Mouse (Mus musculus) ES-E14 (cell line): ENCODE results near the gene Tesmin. TPM values are rescaled to one million over a fixed set of nuclear protein-coding genes. Genes with fewer than 3 reads are reported as not detected.

Experiments
- DNase-seq: peaks from one replicate; pipeline ENCODE4 v3.0.0-alpha.2; 2013; ENCODE audit warnings: low read depth, low spot score
- H3K27ac ChIP-seq: 2 replicates; pipeline ENCODE4 v1.5.1; 2012; ENCODE audit warnings: low read depth, mild to moderate bottlenecking, low read length, moderate library complexity, mixed read lengths; ENCODE audit not compliant: poor library complexity, insufficient read depth, severe bottlenecking
- H3K36me3 ChIP-seq: 2 replicates; pipeline ENCODE4 v1.6.1; 2012; ENCODE audit warnings: mild to moderate bottlenecking, low read length, moderate library complexity, mixed read lengths; ENCODE audit not compliant: control insufficient read depth, poor library complexity, insufficient read depth, severe bottlenecking
- H3K4me1 ChIP-seq, 2 experiments: fragments of 150-350 bp in 1 of 2; sonication (generic) in 1 of 2; 2 replicates each; pipeline ENCODE4 v1.6.1; 2012; ENCODE audit warnings: low read length in 2 of 2, mild to moderate bottlenecking in 1 of 2, mixed read lengths in 1 of 2; ENCODE audit not compliant: control insufficient read depth in 2 of 2, insufficient read depth in 2 of 2, poor library complexity in 1 of 2
- H3K4me3 ChIP-seq, 2 experiments: fragments of 150-350 bp in 1 of 2; sonication (generic) in 1 of 2; 2 replicates each; pipeline ENCODE4 v1.5.1; 2012; ENCODE audit warnings: low read length in 2 of 2, low read depth in 1 of 2, mild to moderate bottlenecking in 1 of 2, mixed read lengths in 1 of 2; ENCODE audit not compliant: insufficient read depth in 1 of 2, poor library complexity in 1 of 2, severe bottlenecking in 1 of 2
- H3K9ac ChIP-seq: 2 replicates; pipeline ENCODE4 v1.6.1; 2012; ENCODE audit warnings: low read depth, mild to moderate bottlenecking, low read length, mixed read lengths; ENCODE audit not compliant: poor library complexity, insufficient read depth, severe bottlenecking
- H3K9me3 ChIP-seq: fragments of 150-350 bp; sonication (generic); 2 replicates; pipeline ENCODE4 v1.6.1; 2012; ENCODE audit warnings: low read depth, mild to moderate bottlenecking, low read length; ENCODE audit not compliant: control insufficient read depth, insufficient read depth
- CHD2 ChIP-seq: IDR thresholded peaks from 2 replicates; pipeline ENCODE4 v1.6.1; 2014; ENCODE audit warnings: mild to moderate bottlenecking, low read depth, low read length, inconsistent platforms
- HCFC1 ChIP-seq: IDR thresholded peaks from 2 replicates; pipeline ENCODE4 v1.6.1; 2012; ENCODE audit warnings: low read length, inconsistent platforms, borderline replicate concordance; ENCODE audit not compliant: insufficient read depth
- MAFK ChIP-seq: IDR thresholded peaks from 2 replicates; pipeline ENCODE4 v1.6.1; 2014; ENCODE audit warnings: mild to moderate bottlenecking, low read depth, low read length, inconsistent platforms; ENCODE audit not compliant: insufficient read depth
- ZC3H11A ChIP-seq: IDR thresholded peaks from 2 replicates; pipeline ENCODE4 v1.6.1; 2012; ENCODE audit warnings: low read depth, mild to moderate bottlenecking, inconsistent platforms, low read length, borderline replicate concordance
- ZNF384 ChIP-seq: IDR thresholded peaks from 2 replicates; pipeline ENCODE4 v1.6.1; 2012; ENCODE audit warnings: low read depth, low read length, inconsistent platforms
- in situ Hi-C, 2 experiments: fragments of 600-800 bp; cut with MboI; formaldehyde crosslinking; loops; one replicate each; pipeline ENCODE4 v1.15.1; 2025; ENCODE audit warnings: low sequenced_read_pairs in 2 of 2, inconsistent platforms in 1 of 2; ENCODE audit not compliant: unreplicated experiment in 2 of 2
- total RNA-seq: library from RNA; depleted of rRNA; stranded (reverse); fragments of 300-350 nt; gene quantifications from 2 replicates; pipeline ENCODE4 v1.2.3, GENCODE M21; 2012

Gene Tesmin
- total RNA-seq, 1 experiment = 1.6 TPM

GRCm38 (mm10) chr19:3404030-3404429, 15.4 kb downstream of the Tesmin start:
- Histone ChIP-seq H3K27ac (no peak overlapping the region), H3K4me1 (no peaks in the 10 kb centered on the region), H3K36me3 (no peaks in the 10 kb centered on the region; the same call in 1 of the 2 replicates), H3K4me3 (no peak overlapping the region), H3K9me3 (no peaks in the 10 kb centered on the region), H3K9ac (no peak overlapping the region)
- in situ Hi-C loops = no loop called here
- DNase-seq = no peak
- TF ChIP-seq HCFC1 = no peak
- TF ChIP-seq ZNF384 = no peak
- TF ChIP-seq ZC3H11A = no peak
- TF ChIP-seq MAFK = no peak
- TF ChIP-seq CHD2 = no peak

- in situ Hi-C loops = no loop called here
- no peaks in the 10 kb centered on the region for H3K4me1 ChIP-seq
- no peak overlapping the region for H3K27ac ChIP-seq
- H3K4me3 ChIP-seq = no peak overlapping the region
- H3K9ac ChIP-seq = no peak overlapping the region
- TF ChIP-seq CHD2 (no peak), ZNF384 (no peak), ZC3H11A (no peak), MAFK (no peak), HCFC1 (no peak)
- no peaks in the 10 kb centered on the region for H3K9me3 ChIP-seq
- no peaks in the 10 kb centered on the region; the same call in 1 of the 2 replicates for H3K36me3 ChIP-seq
- DNase-seq = no peak
These were observed 17.0 kb downstream of the Tesmin start for GRCm38 (mm10) chr19:3405531-3406281.

GRCm38 (mm10) chr19:3414268-3414733, 25.6 kb downstream of the Tesmin start, which contains the start of gene Gal:
TSS of gene Gal (minus strand) at chr19:3414544.
- TF ChIP-seq MAFK (no peak), ZNF384 (no peak), HCFC1 (no peak), ZC3H11A (no peak)
- in situ Hi-C loops = no loop called here
- peaks cover 2% of the 10 kb centered on the region in 2 experiments; a peak in 1 of 4 replicates for H3K4me1 ChIP-seq
- H3K9me3 ChIP-seq = no peaks in the 10 kb centered on the region
- H3K36me3 ChIP-seq = no peaks in the 10 kb centered on the region
- no peak within 1 kb of the TSS for H3K27ac ChIP-seq
- no peak for DNase-seq
- peak within 1 kb of the TSS; percentile 31 to 51; a peak in 3 of 4 replicates for H3K4me3 ChIP-seq
- H3K9ac ChIP-seq = peak within 1 kb of the TSS; percentile 4; the same call in 1 of the 2 replicates

GRCm38 (mm10) chr19:3419251-3419650, 30.6 kb downstream of the Tesmin start:
- Histone ChIP-seq H3K4me3 (no peak overlapping the region), H3K9ac (no peak overlapping the region), H3K9me3 (no peaks in the 10 kb centered on the region), H3K27ac (no peak overlapping the region), H3K4me1 (0 out of 4 replicates have a peak, but pooled peaks cover 0 to 2% of the 10 kb centered on the region in 2 experiments), H3K36me3 (no peaks in the 10 kb centered on the region)
- TF ChIP-seq HCFC1 (no peak), ZC3H11A (no peak), MAFK (no peak), CHD2 (no peak), ZNF384 (no peak)
- DNase-seq = no peak
- in situ Hi-C loops = no loop called here
